Mouse (Mus musculus): ENCODE measurements at regions not wholly inside any gene's neighbourhood (a gene's known extent, or its start where the extent isn't known, plus 50 kb on each side); places are given as distances from the start of the nearest gene placed in this dataset.

DNA sequence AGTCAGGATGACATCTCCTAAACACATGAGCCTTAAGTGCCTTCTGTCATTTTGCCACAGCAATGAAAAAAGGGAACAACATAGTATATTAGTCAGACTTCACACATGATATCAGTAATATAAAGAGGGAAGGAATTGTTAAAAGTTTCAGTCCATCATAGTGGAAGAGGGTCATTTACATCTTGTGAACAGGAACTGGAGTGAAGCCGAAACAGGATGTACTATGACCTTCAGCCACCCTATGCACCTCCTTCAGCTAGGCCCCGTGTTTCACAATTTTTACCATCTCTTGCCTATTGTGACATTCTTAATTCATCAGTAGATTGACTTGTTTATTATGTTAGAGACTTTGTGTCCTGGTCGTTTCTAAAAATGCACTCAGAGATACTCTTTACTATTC lies 59.8 kb upstream of the St3gal5 start:
- peak; percentile 2 for DNase-seq

DNA sequence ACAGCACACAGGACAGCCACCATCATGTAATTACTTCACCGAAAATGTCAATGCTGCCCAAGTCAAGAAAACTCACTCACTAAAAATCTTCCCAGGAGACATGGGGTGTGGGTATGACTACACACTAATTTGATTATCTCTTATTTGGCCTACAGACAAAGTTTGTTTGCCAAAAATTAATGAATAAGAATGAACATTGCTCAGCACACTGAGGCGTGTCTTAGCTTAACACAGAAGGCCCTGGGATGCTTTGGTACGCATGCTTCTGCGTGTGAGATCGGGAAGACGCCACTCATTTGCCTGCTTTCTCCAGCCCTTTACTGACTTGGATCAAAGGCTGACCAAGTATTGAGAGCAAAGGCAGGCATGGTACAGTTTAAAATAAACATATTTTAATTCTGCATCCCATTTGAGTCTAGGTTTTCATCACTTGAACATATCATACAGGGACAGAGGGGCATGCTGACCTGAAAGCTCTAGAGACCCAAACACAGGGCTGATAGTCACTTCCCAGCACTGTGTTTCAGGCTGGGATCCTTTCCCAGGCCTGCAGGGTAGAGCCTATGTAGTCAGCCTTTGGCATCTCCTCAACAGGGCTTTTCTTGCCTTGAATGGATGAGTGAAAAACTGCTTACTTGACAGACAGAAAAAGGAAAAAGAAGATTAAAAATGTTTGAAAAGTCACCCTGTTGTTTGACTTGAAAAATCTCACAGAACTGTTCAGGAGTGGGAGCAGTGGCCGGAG lies 53.3 kb upstream of the St3gal5 start:
- no peak for DNase-seq
